Mouse (Mus musculus): Measurements from ENCODE around the gene Eva1a. TPM values are rescaled to one million over a fixed set of nuclear protein-coding genes. Genes with fewer than 3 reads are reported as not detected.

The Eva1a gene
- total RNA-seq, 2 experiments from 2014 or later: 0.64 to 0.67 TPM

DNA sequence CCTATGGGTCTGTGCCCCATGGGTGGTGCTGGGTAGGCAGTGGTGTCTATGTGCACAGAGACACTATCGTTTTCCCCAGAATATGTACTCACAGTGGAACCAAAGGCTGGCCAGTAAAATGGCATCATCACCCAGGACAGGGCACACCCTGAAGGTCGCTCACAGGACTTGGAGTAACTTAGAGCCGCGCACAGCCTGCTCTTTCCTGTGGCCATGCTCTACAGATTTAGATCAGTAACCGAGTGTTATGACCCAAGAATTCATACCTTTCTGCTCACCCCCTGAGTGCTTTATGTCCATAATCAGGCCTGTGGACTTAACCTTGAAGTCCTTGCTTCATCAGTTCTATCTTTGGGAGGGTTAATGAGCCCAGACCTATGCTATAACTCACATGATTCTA, 77.0 kb downstream of the Eva1a start:
- DNase-seq: no peak
- intact Hi-C loops (cut with DNase I): loop anchor here (2.0 kb wide), 1 partner anchor 131 kb away; no protein-coding TSS in a partner anchor

DNA sequence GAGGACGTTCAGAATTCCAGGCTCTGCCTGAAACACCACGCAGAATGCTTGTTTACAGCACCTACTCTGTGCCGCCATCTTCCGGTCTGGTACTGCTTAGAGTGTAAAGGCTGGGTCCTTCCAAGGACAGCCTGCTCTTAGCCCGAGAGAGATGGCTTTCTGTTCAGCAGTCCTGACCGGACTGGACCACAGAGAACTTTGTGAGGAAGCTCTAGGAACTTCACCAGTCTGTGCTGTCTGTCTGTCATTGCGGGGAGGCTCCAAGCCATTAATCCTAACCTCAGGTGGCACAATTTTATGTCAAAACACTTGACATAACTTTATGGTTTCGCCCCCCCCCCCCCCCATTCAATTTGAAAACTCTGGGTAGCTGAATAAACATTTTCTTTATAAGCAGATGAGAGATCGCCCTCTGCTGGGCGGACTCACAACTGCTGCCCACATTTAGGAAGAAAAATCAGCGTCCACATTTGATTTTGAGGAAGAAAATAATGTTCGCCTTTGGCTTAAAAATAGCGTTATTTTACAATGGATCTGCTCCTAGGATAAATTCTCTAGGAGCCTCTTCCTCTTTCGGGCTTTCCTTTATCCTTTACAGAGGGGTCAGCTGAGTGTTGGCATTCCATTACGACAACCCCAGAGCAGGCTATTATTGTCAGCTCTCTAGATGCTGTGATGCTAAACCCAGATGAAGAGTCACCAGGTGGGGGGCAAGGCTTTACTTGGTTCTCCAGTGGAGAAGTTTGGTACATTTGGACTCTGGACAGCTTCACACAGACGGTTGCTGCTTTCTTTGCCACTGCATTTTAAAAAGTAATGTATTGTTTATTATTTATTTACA, 78.7 kb downstream of the Eva1a start:
- intact Hi-C loops (cut with DNase I): loop anchor here (2.0 kb wide), 1 partner anchor 133 kb away; no protein-coding TSS in a partner anchor
- peak; percentile 15 to 41 for DNase-seq

DNA sequence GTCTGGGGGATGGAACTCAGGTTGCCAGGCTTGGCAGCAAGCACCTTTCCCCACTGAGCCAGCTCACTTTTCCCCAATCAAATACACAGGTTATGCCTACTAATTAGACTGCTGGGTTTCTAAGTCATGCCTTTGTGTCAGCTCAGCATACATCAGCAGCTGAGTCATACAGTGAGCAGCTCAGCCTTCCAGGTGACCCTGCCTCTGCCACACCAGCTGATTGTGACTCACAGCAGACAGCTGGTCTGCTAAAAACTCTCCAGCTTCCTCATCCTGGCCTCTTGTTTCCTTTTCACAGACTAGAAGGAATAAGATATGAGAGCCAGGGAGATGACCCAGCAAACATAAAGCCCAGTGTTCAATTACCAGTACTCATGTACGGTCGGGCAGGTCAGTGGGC, 84.3 kb downstream of the Eva1a start:
- no peak for DNase-seq
- intact Hi-C loops (cut with DNase I): no loop called here

DNA sequence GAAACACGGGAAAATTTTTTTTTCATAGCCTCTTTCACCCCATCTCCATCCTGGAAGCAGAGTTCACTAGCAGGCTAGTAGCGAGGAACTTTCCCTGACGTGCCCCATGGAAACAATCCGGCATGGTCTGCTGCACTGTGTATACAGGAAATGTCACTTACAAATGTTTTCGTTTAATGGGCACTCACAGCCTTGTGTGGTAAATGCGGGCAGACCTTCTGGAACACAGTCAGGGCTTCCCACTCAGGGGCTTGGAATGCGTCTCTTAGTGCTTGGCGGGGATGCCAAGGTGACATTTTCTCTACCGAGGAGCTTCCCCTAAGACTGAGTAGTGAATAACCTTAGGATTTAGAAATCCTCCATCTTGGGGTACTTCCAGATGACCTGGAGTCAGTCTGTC, 87.0 kb downstream of the Eva1a start:
- intact Hi-C loops (cut with DNase I): no loop called here

DNA sequence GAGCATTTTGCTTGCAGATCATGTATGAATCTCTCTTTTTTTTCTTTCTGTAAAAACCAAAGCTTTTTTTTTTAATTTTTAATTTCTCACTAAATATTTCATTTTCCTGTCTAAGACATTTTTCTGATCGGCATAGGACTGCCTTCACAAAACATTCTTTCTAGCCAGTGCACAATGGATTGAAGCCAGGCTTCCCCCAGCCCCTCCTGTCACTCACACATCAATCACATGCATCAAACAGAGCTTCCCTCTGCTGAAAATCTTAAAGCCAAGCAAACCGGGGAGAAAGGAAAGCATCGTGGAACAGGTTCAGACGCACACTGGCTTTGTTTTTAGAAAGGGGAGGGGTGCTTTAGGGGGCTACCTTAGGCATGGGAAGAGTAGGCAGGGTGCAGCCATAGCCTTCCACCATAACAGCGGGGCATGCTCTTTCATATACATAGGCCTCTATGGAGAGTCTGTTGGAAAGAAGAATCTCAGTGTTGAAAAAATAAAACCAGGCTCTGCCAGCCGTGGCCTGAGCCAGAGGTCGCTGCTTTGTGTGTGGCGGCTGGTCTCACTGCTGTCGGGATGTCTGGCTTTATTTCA, 88.9 kb downstream of the Eva1a start:
- intact Hi-C loops (cut with DNase I): no loop called here
- DNase-seq: no peak

More for the DNA sequence above, 87.0 kb downstream of the Eva1a start:
- no peak for DNase-seq

DNA sequence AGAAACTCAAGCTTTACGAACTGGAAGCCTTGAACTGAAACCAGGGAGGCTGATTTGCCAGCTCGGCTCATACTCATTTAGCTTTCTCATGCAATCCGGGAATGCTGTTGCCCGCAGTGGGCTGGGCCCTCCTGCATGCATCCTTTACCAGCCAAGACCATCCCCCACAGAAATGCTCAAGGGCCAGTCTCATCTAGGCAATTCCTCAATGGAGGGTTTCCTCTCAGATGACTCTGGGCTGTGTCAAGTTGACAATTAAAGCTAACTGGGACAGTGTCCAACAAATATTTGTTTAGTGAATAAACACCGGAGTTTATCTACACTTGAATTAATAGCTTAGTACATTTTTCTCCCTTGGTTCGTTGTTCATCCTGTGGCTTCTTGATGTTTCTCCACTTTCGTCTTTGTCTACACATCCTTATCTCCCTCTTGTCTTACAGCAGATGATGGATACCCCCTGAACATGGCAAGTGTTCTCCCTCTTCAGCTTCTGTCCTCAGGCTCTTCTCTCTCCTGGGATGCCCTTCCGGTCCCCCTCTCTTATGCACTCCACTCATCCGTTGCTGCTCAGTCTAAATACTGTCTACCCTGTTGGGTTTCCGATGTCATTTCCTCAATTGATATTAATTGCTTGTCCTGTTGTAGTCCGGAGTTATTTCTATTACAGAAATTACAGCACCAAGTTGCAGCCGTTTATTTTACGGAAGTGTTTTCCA, 92.2 kb downstream of the Eva1a start:
- no peak for DNase-seq
- intact Hi-C loops (cut with DNase I): no loop called here

DNA sequence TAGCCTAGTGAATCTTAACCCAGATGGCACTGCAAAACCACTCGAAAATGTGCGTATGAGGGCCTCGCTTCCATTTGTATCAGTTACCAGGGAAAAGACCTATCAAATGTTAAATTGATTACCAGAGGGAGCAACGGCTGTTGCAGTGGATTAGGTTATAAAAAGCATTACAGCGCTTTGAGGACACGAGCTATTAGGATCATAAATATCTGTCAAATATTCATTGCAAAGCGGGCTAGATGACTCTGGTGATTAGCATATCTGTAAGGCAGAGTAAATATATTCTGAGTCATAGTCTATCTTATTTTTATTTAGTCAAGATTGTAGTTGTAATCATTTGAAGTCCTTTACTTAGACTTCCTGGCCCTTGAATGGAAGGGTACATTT, 92.7 kb downstream of the Eva1a start:
- intact Hi-C loops (cut with DNase I): no loop called here
- no peak for DNase-seq

DNA sequence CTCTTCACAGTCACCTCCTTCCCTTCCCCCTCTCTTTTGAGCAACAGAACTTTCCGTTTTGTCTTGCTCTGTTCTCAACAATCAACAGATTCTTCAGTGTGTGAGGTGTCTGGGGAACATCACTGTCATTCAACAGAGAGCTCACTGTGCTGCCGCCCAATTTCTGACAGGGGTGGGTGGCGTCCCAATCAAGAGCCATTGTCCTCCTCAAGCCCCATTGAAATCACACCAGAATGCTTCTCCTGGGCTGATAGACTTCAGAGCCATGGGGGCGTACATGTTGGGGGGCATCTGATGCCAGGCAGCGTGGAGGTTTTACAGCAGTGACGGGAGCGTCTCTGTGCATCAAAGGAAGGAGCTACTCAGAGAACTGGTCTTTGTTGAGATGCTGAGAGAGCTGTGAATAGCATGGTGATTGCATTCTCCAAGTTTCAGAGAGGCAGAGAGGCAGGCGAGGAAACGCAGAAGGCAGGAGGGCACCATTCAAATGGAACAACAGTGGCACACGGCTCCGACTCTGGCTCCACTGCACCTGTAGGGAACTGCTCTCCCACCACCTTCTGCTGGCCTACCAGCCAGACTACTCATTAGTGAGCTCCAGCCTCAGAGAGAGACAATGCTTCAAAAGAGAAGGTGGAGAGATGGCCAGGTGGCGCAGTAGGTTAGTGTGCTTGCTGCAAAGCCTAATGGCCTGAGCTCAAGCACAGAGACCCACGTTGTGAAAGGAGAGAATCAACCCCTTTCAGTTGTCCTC, 95.3 kb downstream of the Eva1a start:
- intact Hi-C loops (cut with DNase I): no loop called here
- no peak for DNase-seq

Other genes starting within 250 kb of the Eva1a start
- gene Gcfc2, start 117.4 kb upstream of the Eva1a start, total RNA-seq (2021): 1 to 10 TPM; 2.0 to 2.1 TPM
- gene Mrpl19, start 75.1 kb upstream of the Eva1a start, total RNA-seq (2021): 10 to 100 TPM; 16.1 to 19.7 TPM

Data from gastrocnemius, postnatal 36 days (tissue).